Mouse (Mus musculus): ENCODE measurements around the gene Slc9a3r2.
"Not testable (repeated sequence)": the region's sequence is repeated elsewhere in the genome, so short reads cannot be mapped to it uniquely, and the experiment has no call there.

Slc9a3r2 gene

DNA sequence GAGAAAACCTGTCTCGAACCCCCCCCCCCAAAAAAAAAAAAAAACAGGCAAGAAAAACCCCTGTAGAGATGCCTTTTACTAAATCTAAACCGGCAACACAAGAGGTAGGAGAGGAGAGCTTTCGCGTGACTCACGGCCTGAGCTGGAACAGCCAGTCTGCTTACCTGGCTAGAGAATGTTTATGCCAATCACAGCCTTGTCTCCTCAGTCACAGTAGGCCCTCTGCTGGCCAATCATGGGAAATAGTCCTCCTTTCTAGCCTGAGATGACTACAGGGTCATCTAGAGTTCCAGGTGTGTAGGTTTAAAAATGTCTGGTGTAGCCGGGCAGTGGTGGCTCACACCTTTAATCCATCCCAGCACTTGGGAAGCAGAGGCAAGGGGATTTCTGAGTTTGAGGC, 17.3 kb upstream of the Slc9a3r2 start:
- DNase-seq (ENCODE audit: low read depth, low spot score) = peak; percentile 91

DNA sequence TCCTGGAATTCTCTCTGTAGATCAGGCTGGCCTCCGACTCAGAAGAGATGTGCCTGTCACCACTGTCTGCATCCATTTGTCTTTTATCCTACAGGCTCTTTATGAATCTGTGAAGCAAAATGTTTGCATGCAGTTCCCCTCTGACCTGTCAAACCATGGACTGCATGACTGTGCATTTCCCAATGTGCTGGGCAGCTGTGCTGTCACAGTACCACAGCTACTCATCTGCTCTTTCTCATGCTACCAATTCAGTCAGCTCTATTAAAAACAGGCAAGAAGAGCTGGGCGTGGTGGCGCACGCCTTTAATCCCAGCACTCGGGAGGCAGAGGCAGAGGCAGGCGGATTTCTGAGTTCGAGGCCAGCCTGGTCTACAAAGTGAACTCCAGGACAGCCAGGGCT, 16.9 kb upstream of the Slc9a3r2 start:
- DNase-seq (ENCODE audit: low read depth, low spot score) = not testable (repeated sequence)

DNA sequence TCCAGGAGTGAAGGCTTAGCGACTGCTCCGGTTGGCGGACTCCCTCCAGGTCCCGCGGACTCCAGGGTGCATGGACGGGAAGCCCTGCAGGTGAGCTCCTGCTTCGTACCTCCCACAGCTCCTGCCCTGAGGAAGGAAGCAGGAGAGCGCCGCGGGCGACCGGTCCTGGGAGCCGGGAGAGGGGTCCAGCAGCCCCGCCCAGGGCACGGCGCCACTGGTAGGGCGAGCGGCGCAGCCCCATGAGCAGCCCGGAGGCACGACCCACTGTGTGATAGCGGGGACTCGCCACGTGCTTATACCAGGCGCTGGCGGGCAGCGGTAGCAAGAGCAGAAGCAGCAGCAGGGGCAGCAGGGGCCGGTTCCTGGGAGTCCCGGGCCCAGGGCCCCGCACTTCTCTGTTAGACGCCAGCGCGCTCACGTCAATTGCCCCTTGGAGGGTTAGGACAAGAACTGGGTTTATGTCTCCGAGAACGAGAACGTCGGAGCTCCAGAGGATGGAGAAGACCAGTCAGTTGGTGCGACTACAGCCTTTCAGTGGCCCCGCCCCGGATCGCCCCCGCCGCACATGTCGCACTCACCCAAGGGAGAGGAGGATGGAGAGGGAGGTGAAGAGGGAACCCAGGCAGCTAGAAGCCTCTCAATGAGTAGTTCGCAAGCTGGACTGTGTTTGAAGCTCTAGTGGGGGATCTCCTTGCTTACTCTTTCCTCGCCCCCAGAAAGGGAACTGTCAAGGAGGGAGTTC, 8.1 kb upstream of the Slc9a3r2 start, which contains the start of gene Npw:
TSS of gene Npw (minus strand) at position 441 of the 742 bp plus-strand sequence.
- DNase-seq (ENCODE audit: low read depth, low spot score) = no peak

- no peak for DNase-seq (ENCODE audit: low read depth, low spot score)
Measured at GRCm38 (mm10) chr17:24654969-24655368, 4.8 kb upstream of the Slc9a3r2 start.

- DNase-seq (ENCODE audit: low read depth, low spot score) = peak; percentile 84
Measured at GRCm38 (mm10) chr17:24653967-24654710, 4.0 kb upstream of the Slc9a3r2 start.

- no peak for DNase-seq (ENCODE audit: low read depth, low spot score)
Measured at GRCm38 (mm10) chr17:24651835-24652234, 1.7 kb upstream of the Slc9a3r2 start.

- no peak for DNase-seq (ENCODE audit: low read depth, low spot score)
Measured at GRCm38 (mm10) chr17:24650766-24651165, 639 bp upstream of the Slc9a3r2 start.

GRCm38 (mm10) chr17:24649581-24650069, 502 bp downstream of the Slc9a3r2 start:
- DNase-seq (ENCODE audit: low read depth, low spot score) = peak; percentile 72

GRCm38 (mm10) chr17:24648731-24649377, 1.3 kb downstream of the Slc9a3r2 start:
- DNase-seq (ENCODE audit: low read depth, low spot score) = peak; percentile 63

DNA sequence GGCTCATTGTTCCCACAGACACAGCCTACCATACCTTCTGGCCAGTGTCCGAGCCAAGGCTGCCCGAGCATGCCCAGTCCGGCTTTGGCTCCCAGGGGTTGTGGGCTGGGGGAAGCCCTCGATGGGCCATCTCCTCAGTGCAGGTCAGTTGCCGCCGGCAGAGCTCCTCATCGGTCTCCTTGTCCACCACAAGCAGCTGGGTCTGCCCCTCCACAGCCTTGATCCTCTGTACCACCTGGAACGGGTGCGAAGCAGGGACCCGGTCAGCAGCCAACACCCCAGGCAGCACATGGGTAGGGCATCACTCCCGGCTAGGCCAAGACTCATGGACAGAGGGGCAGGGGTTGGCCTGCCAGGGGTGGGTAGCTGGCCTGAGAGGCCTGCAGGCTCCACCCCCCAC, 2.6 kb downstream of the Slc9a3r2 start:
- no peak for DNase-seq (ENCODE audit: low read depth, low spot score)

DNA sequence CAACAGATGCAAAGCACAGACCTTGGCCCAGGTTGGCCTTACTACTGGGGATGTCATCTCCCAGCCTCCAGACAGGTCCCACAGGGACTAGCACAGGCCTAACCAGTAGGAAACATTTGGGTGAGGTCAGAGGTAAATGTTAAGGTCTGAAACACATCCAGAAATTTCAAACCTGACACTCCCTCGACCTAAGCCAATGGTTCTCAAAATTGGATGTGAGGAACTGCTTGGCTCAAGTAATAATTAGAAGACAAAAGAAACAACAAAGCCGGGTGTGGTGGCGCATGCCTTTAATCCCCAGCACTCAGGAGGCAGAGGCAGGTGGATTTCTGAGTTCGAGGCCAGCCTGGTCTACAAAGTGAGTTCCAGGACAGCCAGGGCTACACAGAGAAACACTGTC, 3.7 kb downstream of the Slc9a3r2 start:
- no peak for DNase-seq (ENCODE audit: low read depth, low spot score)

DNA sequence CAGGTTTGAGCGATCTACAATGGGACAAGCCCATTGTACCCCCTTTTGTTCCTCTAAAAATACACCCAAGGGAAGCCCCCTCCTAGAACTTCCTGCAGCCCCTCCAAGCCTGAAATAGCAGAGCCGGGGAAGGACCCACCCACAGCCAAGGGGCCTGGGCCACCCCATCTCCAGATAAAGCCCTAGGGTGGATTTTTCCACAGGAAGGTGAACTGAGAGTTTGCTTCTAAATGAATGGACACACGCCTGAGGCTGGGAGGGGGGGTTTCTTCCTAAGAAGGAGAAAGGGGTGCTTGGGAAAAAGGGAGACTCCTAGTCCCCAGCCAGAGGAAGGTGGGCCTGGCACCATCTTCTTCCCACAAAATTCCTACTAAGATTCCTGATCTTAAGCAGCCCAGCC, 4.2 kb downstream of the Slc9a3r2 start:
- DNase-seq (ENCODE audit: low read depth, low spot score) = no peak

GRCm38 (mm10) chr17:24644875-24645721, 5.0 kb downstream of the Slc9a3r2 start:
- peak; percentile 77 for DNase-seq (ENCODE audit: low read depth, low spot score)

- DNase-seq (ENCODE audit: low read depth, low spot score) = no peak
Measured at GRCm38 (mm10) chr17:24644030-24644715, 6.0 kb downstream of the Slc9a3r2 start.

DNA sequence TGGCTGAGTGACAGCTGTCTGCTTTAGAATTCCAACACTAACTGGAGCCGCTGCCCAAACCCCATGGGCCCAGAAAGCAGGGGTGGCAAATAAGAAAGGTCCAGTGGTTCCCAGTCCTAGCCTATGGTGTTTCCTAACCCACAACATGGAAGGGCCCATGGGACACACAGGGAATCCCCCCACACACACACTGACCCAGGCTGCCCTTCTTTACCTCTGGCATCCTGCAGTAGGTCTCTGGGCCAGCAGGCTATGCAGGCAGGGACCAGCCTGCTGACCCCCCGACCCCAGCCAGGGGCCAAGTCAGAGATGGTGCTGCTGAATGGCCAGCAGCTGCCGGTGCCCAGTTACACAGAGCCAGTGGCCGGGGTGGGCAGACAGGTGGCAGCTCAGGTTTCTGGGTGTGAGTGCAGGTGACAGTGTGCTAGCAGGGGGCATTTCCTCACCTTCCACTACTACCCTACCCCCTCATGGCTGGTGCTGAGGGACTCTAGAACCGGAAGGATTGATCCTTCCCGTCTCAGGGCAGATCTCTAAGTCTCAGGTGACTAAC, 7.3 kb downstream of the Slc9a3r2 start:
- DNase-seq (ENCODE audit: low read depth, low spot score) = no peak

DNA sequence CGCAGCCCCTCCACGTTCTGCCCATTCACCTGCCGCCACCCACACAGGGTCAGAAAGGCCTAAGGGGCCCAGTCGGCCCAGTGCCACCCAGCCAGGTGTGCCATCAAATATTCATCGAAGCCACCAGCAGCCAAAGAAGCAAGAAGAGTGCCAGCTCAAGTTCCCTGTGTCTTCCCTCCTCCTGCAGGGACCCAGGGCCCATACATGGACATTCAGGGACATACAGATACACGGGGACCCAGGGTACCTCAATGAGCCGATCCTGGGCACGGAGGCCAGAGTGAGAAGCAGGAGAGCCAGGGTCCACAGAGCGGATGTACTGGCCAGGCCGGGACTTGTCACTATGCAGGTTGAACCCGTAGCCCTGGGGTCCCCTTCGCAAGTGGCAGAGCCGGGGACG, 8.2 kb downstream of the Slc9a3r2 start:
- no peak for DNase-seq (ENCODE audit: low read depth, low spot score)

DNA sequence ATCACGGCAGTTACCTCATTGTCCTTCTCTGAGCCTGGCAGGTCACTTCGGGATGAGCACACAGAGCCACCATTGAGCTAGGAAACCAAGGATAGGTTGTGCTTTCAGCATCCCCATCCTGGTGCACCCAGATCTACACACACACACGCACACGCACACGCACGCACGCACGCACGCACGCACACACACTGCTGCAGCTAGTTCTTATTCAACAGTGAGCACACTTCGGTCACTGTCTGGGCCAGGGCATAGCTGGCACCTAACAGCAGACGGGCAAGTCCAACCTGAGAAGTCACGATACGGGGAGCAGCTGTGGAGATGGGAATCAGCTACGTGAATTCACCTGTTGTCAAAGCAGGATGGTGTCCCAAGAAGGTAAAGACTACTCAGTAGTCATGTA, 9.5 kb downstream of the Slc9a3r2 start:
- DNase-seq (ENCODE audit: low read depth, low spot score) = no peak

DNA sequence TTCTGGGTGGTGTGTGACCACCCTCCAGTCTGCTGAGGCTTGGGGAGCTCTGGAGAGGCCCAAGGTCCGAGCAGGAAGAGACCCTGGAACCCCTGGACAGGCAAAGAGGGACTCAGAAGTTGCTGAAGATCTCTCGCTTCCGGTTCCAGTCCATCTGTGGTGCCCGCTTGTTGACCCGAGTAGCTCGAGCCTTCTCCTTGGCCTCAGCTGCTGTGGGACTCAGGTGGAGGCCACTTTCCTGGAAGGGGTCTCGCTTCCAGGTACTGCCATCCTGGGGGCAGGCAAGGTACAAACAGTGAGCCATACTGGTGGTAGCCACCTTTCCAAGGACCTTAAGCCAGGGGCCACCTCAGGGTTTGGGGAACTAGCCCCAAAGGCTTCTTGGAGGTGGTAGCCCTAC, 10.0 kb downstream of the Slc9a3r2 start:
- no peak for DNase-seq (ENCODE audit: low read depth, low spot score)

- no peak for DNase-seq (ENCODE audit: low read depth, low spot score)
Measured at GRCm38 (mm10) chr17:24639571-24639988, 10.5 kb downstream of the Slc9a3r2 start.

DNA sequence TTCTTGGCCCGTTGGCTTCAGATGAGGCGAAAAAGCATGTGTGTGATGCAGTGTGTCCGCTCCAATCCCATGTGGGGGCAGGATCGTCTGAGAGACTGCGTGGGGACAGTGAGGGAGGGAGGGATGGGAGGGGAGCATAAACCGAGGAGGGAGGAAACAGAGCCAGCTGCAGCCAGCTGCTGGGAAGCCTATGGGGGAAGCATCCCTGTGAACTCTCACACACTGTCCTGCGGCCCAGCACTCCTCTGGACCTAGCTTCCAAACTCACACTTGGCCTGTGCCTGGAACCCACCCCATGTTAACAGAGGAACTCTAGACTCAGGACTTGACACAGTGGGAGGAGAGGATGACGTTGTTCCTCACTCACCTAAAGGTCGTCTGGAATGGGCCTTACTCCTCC, 11.3 kb downstream of the Slc9a3r2 start:
- no peak for DNase-seq (ENCODE audit: low read depth, low spot score)
